Mouse (Mus musculus) kidney, adult 2 months (tissue): ENCODE data around the gene Slc7a14.

ENCODE experiments used
- CTCF ChIP-seq: fragments of 200-500 bp; conservative IDR thresholded peaks from 2 replicates; pipeline ENCODE4 v1.5.1; 2011; ENCODE audit warnings: low read depth, mild to moderate bottlenecking, control low read depth, low read length, moderate library complexity, mixed read lengths; ENCODE audit not compliant: insufficient read depth, insufficient read length
- POLR2A ChIP-seq: fragments of 200-500 bp; IDR thresholded peaks from one replicate; pipeline ENCODE4 v1.6.1; 2011; ENCODE audit warnings: low read depth, low read length, control low read depth

GRCm38 (mm10) chr3:31217523-31217922, 92.7 kb downstream of the Slc7a14 start:
- TF ChIP-seq CTCF, result no peak
- no peak for TF ChIP-seq POLR2A
